In genomic region chr2:95910160-95910559, GRCm38 (mm10) we compare ENCODE assay signal across 30 mouse cellular contexts.
DNase-seq lines count a peak whose midpoint lies in the region; ATAC-seq lines count a peak whose summit lies in the region.
"Had no signal": no experiment of that assay in that cellular context is flagged by ENCODE, and none has a peak within 500 bp of the region (broad histone marks: within the 10 kb centered on the region; RNA-seq: fewer than 3 reads in every experiment).

No protein-coding gene starts in this region.

- no peak overlapping the region for H3K4me3 ChIP-seq in midbrain, embryonic 11.5 days (ENCODE audit: low read depth, low read length)
- H3K4me3 ChIP-seq in midbrain, embryonic 16.5 days (ENCODE audit: low read depth, low read length) = no peak overlapping the region
- no peak overlapping the region for H3K4me3 ChIP-seq in midbrain, embryonic 14.5 days (replicated peaks; ENCODE audit: low read depth, low read length)
- H3K4me3 ChIP-seq: forebrain, embryonic 13.5 days; heart, embryonic 12.5 days; intestine, embryonic 15.5 days; layer of hippocampus, adult 2 months; limb, embryonic 10.5 days; limb, embryonic 15.5 days; myocyte; neural tube, embryonic 12.5 days; stomach, embryonic 15.5 days had no signal

- DNase-seq in embryo, embryonic 11 days = peak; percentile 10
- DNase-seq in embryo, embryonic 9.5 days (ENCODE audit: extremely low spot score) = no peak
- DNase-seq in midbrain, embryonic 11.5 days (ENCODE audit: low spot score, missing footprints) = peak; percentile 85
- peak; percentile 35 for DNase-seq in midbrain, embryonic 14.5 days
- no peak for DNase-seq in gastrocnemius, postnatal 14 days
- no peak for DNase-seq in layer of hippocampus, adult 8-10 months (ENCODE audit: low spot score in 2 of 2)
- DNase-seq: adrenal gland, postnatal 10 days; cerebellum, adult 11 months; cerebellum, adult 9-11 months; gastrocnemius, postnatal 36 days; heart, adult 18-20 months; heart, postnatal 4 days; kidney, adult 2 months; kidney, postnatal 36 days; lung, adult 2 months; lung, postnatal 10 days had no signal

- WGBS in midbrain, embryonic 11.5 days = 32% methylated on average over 2 of the region's 2 CpGs
- WGBS in midbrain, embryonic 16.5 days = 41% methylated on average over 2 of the region's 2 CpGs
- 25% methylated on average over 2 of the region's 2 CpGs for WGBS in midbrain, embryonic 14.5 days

- no peak overlapping the region for H3K9ac ChIP-seq in midbrain, embryonic 11.5 days (ENCODE audit: low read length)
- H3K9ac ChIP-seq in midbrain, embryonic 16.5 days (ENCODE audit: low read depth, low read length) = no peak overlapping the region
- no peak overlapping the region for H3K9ac ChIP-seq in midbrain, embryonic 14.5 days (replicated peaks; ENCODE audit: low read length)
- H3K9ac ChIP-seq: forebrain, embryonic 13.5 days; heart, embryonic 12.5 days; intestine, embryonic 15.5 days; limb, embryonic 15.5 days; liver, embryonic 14.5 days; neural tube, embryonic 12.5 days; stomach, embryonic 15.5 days had no signal

- H3K9me3 ChIP-seq in midbrain, embryonic 11.5 days (ENCODE audit: control insufficient read depth, low read length) = no peaks in the 10 kb centered on the region
- no peaks in the 10 kb centered on the region for H3K9me3 ChIP-seq in midbrain, embryonic 16.5 days (replicated peaks; ENCODE audit: control insufficient read depth, low read length, poor library complexity, severe bottlenecking)
- H3K9me3 ChIP-seq in midbrain, embryonic 14.5 days (ENCODE audit: control insufficient read depth, low read length) = no peaks in the 10 kb centered on the region
- H3K9me3 ChIP-seq: forebrain, embryonic 13.5 days; heart, embryonic 12.5 days; intestine, embryonic 15.5 days; limb, embryonic 10.5 days; limb, embryonic 15.5 days; neural tube, embryonic 12.5 days; stomach, embryonic 15.5 days had no signal

- no peaks in the 10 kb centered on the region for H3K27me3 ChIP-seq in midbrain, embryonic 11.5 days (ENCODE audit: control insufficient read depth, insufficient read depth, low read length)
- no peaks in the 10 kb centered on the region for H3K27me3 ChIP-seq in midbrain, embryonic 16.5 days (ENCODE audit: control insufficient read depth, insufficient read depth, low read depth, low read length)
- H3K27me3 ChIP-seq in midbrain, embryonic 14.5 days (ENCODE audit: control insufficient read depth, insufficient read depth, low read length) = no peaks in the 10 kb centered on the region
- H3K27me3 ChIP-seq: forebrain, embryonic 13.5 days; heart, embryonic 12.5 days; intestine, embryonic 15.5 days; limb, embryonic 15.5 days; neural tube, embryonic 12.5 days; Patski; stomach, embryonic 15.5 days had no signal

- H3K27ac ChIP-seq in midbrain, embryonic 11.5 days (ENCODE audit: low read depth, low read length) = no peak overlapping the region; the same call in 1 of the 2 replicates
- no peak overlapping the region for H3K27ac ChIP-seq in midbrain, embryonic 16.5 days (ENCODE audit: low read length)
- H3K27ac ChIP-seq in midbrain, embryonic 14.5 days (replicated peaks; ENCODE audit: low read depth, low read length) = no peak overlapping the region
- H3K27ac ChIP-seq: forebrain, embryonic 13.5 days; hindbrain, postnatal 0 days; intestine, embryonic 15.5 days; layer of hippocampus, adult 2 months; limb, embryonic 10.5 days; limb, embryonic 15.5 days; liver, embryonic 14.5 days; macrophage; neural tube, embryonic 12.5 days; stomach, embryonic 15.5 days had no signal

- intact Hi-C loops in gastrocnemius, postnatal 14 days (cut with DNase I; ENCODE audit: low total_unique reads) = no loop called here

- peak; percentile 83 for ATAC-seq in midbrain, embryonic 11.5 days (ENCODE audit: low FRiP score)
- no peak for ATAC-seq in midbrain, embryonic 16.5 days
- ATAC-seq in midbrain, embryonic 14.5 days (ENCODE audit: low FRiP score, low TSS enrichment) = no peak
- ATAC-seq: forebrain, embryonic 13.5 days; hindbrain, postnatal 0 days; intestine, embryonic 15.5 days; Patski had no signal

- H3K36me3 ChIP-seq in midbrain, embryonic 11.5 days (ENCODE audit: control insufficient read depth, insufficient read depth, low read length) = no peaks in the 10 kb centered on the region
- H3K36me3 ChIP-seq in midbrain, embryonic 16.5 days (ENCODE audit: control insufficient read depth, insufficient read depth, low read length) = no peaks in the 10 kb centered on the region
- no peaks in the 10 kb centered on the region for H3K36me3 ChIP-seq in midbrain, embryonic 14.5 days (ENCODE audit: control insufficient read depth, insufficient read depth, low read length)
- H3K36me3 ChIP-seq: heart, embryonic 12.5 days; intestine, embryonic 15.5 days; limb, embryonic 10.5 days; limb, embryonic 15.5 days; neural tube, embryonic 12.5 days; stomach, embryonic 15.5 days had no signal

- no peak overlapping the region for H3K4me2 ChIP-seq in midbrain, embryonic 11.5 days
- no peak overlapping the region for H3K4me2 ChIP-seq in midbrain, embryonic 16.5 days (ENCODE audit: low read length)
- no peak overlapping the region for H3K4me2 ChIP-seq in midbrain, embryonic 14.5 days (ENCODE audit: low read length)
- H3K4me2 ChIP-seq: forebrain, embryonic 13.5 days; heart, embryonic 12.5 days; intestine, embryonic 15.5 days; limb, embryonic 15.5 days; neural tube, embryonic 12.5 days; stomach, embryonic 15.5 days had no signal

- no peaks in the 10 kb centered on the region; the same call in 1 of the 2 replicates for H3K4me1 ChIP-seq in midbrain, embryonic 11.5 days (ENCODE audit: control insufficient read depth, insufficient read depth, low read length)
- no peaks in the 10 kb centered on the region for H3K4me1 ChIP-seq in midbrain, embryonic 16.5 days (ENCODE audit: control insufficient read depth, insufficient read depth, low read length)
- H3K4me1 ChIP-seq in midbrain, embryonic 14.5 days (ENCODE audit: control insufficient read depth, insufficient read depth, low read length) = no peaks in the 10 kb centered on the region
- H3K4me1 ChIP-seq: forebrain, embryonic 13.5 days; heart, embryonic 12.5 days; intestine, embryonic 15.5 days; limb, embryonic 10.5 days; limb, embryonic 15.5 days; neural tube, embryonic 12.5 days; stomach, embryonic 15.5 days had no signal

Comparison
In these comparisons a context has a peak if more than half of its experiments do, and no peak if none do; other contexts are left out.
1. DNase-seq: peak in embryo, embryonic 11 days (single experiment), midbrain, embryonic 11.5 days (single experiment) and midbrain, embryonic 14.5 days (single experiment); none in embryo, embryonic 9.5 days (single experiment), gastrocnemius, postnatal 14 days (single experiment) and layer of hippocampus, adult 8-10 months (0 of 2).